Mouse (Mus musculus): Measurements from ENCODE around the gene Rin2.

Rin2 gene

GRCm38 (mm10) chr2:145887937-145888765 lies 213.1 kb downstream of the Rin2 start:
- in situ Hi-C loops (cut with MboI, MseI): loop anchor here (25.0 kb wide), 1 partner anchor 701 kb away; no protein-coding TSS in a partner anchor

DNA sequence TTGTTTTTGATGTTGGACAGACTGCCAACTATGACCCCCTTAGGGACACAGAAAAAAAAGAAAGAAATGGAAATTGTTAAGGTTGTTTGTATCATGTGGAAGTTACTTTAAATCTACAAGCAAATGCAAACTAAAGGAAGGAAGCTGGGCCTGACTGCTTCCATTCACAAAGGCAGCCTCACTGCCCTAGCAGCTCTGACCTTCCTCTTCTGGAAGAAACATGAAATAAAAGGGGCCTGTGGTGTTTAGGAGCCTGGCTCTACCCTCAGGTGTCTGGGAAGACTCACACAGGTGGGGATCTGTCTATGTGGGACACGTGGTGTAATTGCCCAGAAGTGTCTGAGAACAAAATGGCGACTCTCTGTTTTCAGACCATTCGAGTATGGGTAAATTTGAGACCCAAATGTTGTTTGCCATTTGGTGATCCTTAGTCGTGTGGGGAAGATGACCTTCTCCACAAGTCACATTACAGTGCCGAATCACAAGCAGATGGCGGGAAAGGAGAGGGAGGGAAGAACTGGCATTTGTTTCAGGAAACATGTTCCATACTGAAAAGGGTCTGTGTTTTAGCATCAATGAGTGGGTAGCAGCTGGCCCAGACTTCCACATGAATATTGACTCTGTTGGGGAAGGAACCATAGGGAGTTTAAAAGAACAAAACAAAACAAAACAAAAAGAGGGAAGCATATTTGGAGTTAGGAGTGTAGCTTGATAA lies 213.9 kb downstream of the Rin2 start:
- in situ Hi-C loops (cut with MboI, MseI): loop anchor here (25.0 kb wide), 1 partner anchor 702 kb away; no protein-coding TSS in a partner anchor

DNA sequence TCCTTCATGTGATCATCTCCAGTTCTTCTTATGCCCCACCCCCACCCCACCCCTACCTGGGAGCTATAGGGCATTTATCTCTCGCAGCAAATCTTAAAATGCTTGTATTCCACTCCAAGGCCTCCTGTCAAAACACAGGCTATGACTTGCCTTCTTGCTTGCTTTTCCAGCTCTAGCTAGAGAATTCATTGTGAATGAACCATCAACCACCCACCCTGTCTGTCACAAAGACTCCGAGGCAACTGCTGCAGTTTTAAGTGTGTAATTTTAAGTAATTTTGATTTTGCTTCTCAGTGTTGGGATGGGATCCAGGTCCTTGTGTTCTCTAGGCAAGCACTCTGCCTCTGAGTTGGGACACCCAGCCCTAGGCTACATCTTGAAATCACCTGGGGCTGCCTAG lies 215.6 kb downstream of the Rin2 start:
- in situ Hi-C loops (cut with MboI, MseI): loop anchor here (10.0 to 25.0 kb wide), 2 partner anchors 76 to 703 kb away; no protein-coding TSS in a partner anchor

GRCm38 (mm10) chr2:145893756-145894155 lies 218.7 kb downstream of the Rin2 start:
- in situ Hi-C loops (cut with MboI, MseI): loop anchor here (10.0 to 25.0 kb wide), 2 partner anchors 79 to 706 kb away; no protein-coding TSS in a partner anchor

DNA sequence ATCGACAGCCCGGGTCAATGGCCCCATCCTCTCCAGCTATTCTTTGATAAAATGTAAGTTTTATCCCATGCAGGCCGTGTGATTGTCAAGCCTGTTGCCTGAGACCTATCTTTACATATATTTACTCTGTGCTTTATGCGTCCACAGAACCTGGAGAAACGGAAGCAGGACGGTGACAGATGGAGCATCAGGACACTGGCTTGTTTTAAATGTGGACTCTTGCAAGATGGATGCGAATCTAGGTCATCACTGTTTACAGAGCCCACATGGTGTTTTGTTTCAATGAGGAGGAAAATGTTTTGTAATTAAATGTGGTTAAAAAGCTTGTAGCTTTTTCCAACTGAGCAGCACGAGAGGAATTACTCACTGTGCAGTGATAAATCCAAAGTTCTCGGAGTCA lies 223.1 kb downstream of the Rin2 start:
- in situ Hi-C loops (cut with MboI, MseI): loop anchor here (10.0 to 25.0 kb wide), 2 partner anchors 83 to 711 kb away; no protein-coding TSS in a partner anchor

DNA sequence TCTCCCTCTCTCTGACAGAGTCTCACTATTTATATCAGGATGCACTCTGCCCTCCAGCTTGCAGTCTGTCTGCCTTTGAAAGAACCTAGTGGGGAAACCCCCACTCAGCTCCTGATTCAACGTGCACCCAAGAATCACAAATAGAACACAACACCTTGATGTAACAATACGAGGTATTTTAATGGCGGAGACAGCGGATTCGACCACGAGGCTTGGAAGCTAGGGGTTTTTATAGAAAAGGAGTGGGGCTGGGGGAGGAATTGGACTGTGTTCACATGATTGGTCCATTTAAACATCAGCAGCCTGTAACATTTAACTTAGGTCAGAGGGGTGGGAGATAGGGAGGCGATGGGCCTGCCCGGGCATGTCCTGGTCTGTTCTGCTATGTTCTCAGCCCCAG lies 225.3 kb downstream of the Rin2 start:
- in situ Hi-C loops (cut with MboI, MseI): loop anchor here (10.0 kb wide), 1 partner anchor 1114 kb away; the partner anchor contains the start of gene Xrn2

DNA sequence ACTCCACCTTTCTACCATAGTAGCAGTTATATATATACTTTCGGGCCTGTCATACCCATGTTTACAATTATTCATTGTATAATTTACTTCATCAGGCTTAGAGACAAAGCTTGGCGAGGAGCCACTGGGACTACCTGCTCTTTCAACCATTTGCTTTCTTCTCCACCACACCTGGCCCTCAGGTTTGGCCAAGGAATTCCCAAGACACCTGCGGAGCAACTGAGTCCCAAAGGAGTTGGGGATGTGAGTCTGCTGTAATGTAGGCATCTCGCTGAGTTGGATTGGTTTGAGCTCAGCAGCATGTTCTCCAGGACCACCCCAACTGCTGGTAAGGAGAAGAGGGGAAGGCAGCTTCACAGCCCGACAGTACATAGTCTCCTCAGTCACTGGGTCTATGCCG lies 226.8 kb downstream of the Rin2 start, which contains the start of gene Naa20:
Naa20 (plus strand) TSS at position 239 of the 400 bp plus-strand sequence.
- in situ Hi-C loops (cut with MboI, MseI): loop anchor here (10.0 kb wide), 1 partner anchor 1113 kb away; the partner anchor contains the start of gene Xrn2

DNA sequence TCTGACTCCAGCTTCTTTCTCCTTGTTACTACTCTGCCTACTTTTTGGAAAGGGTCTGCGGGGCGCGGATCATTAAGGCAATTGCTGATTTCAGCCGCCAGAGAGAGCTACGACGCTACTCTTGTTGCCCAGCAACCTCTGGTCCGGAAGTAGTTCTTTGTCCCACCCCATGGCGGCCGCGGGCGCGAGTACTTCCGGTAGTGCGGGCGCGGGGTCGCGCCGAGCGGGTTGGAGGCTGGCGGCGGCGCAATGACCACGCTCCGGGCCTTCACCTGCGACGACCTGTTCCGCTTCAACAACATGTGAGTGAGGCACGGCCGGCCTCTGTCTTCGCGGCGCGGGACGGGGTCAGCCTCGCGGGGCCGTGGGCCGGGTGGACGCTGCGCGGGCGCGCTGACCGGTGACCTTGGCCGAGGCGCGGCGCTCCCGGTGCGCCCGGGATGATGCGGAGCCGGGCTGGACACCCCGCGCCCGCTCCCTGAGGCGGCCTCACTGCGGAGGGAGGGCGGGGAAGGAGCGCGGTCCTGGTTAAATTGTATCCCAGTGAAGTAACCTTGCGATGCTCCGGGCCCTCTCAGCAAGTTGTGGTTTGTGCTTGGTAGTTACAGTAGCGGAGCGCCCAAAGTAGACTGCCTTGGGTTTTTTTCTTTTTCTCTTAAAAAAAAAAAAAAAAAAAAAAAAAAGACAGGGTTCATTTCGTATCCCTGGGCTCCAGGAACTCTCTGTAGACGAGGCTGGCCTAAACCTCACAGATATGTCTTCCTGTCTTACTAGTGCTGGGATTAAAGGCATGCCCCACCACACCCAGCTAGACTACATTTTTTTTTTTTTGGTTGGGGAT lies 228.3 kb downstream of the Rin2 start:
- in situ Hi-C loops (cut with MboI, MseI): loop anchor here (10.0 kb wide), 1 partner anchor 1112 kb away; the partner anchor contains the start of gene Xrn2

- in situ Hi-C loops (cut with MboI, MseI): loop anchor here (10.0 kb wide), 1 partner anchor 1111 kb away; the partner anchor contains the start of gene Xrn2
Measured at GRCm38 (mm10) chr2:145903983-145904616, 229.1 kb downstream of the Rin2 start.

- in situ Hi-C loops (cut with MboI, MseI): loop anchor here (10.0 kb wide), 1 partner anchor 1110 kb away; the partner anchor contains the start of gene Xrn2
Measured at GRCm38 (mm10) chr2:145905156-145905555, 230.1 kb downstream of the Rin2 start.

GRCm38 (mm10) chr2:145905884-145906283 lies 230.9 kb downstream of the Rin2 start:
- in situ Hi-C loops (cut with MboI, MseI): loop anchor here (10.0 kb wide), 1 partner anchor 1109 kb away; the partner anchor contains the start of gene Xrn2

GRCm38 (mm10) chr2:145920941-145921650 lies 246.1 kb downstream of the Rin2 start:
- in situ Hi-C loops (cut with MboI, MseI): loop anchor here (10.0 kb wide), 1 partner anchor 1376 kb away; no protein-coding TSS in a partner anchor

GRCm38 (mm10) chr2:145934339-145935231 lies 259.6 kb downstream of the Rin2 start, which contains the start of the genes Cfap61 and Crnkl1:
TSS of gene Cfap61 (plus strand) at chr2:145934784.
TSS of gene Crnkl1 (minus strand) at chr2:145935014.
- in situ Hi-C loops (cut with MboI, MseI): loop anchor here (25.0 kb wide), 1 partner anchor 578 kb away; the partner anchor contains the start of gene Ralgapa2

GRCm38 (mm10) chr2:145936975-145937374 lies 262.0 kb downstream of the Rin2 start:
- in situ Hi-C loops (cut with MboI, MseI): loop anchor here (25.0 kb wide), 1 partner anchor 575 kb away; the partner anchor contains the start of gene Ralgapa2

Data from T-helper 2 cell (primary cell).